Mouse (Mus musculus) CH12F3 (cell line): ENCODE data around the gene Uchl4.
"Not testable (repeated sequence)": the region's sequence is repeated elsewhere in the genome, so short reads cannot be mapped to it uniquely, and the experiment has no call there.

Source experiments
- in situ Hi-C: fragments of 300-500 bp; cut with MboI; formaldehyde crosslinking; loops from 2 replicates; pipeline ENCODE4 v1.14.3; 2020; ENCODE audit warnings: low sequenced_read_pairs

Gene Uchl4

DNA sequence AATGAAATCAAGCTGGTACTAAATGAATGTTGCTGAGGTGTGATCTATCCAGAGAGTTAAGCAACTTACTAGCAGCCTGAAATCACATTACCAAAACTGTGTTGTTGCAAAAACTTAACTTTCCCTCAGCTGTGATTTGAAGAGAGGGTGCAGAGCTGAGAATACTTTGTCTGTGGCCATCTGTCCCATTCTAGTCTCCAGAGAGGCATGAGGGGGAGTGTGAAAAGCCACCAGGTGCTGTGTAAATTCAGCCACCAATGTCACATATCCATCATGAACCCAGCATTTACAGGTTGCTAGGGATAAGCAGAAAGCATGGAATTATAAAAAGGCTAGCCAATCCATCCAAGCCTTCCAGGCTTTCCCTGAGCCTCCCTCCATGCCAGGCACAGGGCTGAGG is 6.0 kb upstream of the Uchl4 start:
- in situ Hi-C loops = no loop called here

DNA sequence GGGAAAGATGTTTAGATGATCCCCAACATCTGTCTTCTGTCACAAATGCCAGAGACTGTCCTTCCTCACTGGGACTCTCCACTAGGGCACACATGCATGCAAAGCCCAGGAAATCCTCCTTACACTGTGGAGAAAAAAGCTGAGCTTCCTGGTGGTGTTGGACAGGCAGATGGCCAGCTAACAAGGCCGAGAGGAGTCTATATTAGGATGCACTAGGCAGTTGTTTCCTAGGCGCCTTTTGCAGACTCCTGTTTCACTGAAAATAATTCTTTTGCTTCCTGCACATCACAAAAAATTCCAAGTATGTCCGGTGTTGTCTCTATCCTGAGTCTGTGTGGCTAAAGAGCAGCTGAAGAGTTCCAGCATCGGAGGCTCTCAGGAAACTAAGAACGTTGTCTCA is 3.8 kb upstream of the Uchl4 start:
- in situ Hi-C loops = no loop called here

DNA sequence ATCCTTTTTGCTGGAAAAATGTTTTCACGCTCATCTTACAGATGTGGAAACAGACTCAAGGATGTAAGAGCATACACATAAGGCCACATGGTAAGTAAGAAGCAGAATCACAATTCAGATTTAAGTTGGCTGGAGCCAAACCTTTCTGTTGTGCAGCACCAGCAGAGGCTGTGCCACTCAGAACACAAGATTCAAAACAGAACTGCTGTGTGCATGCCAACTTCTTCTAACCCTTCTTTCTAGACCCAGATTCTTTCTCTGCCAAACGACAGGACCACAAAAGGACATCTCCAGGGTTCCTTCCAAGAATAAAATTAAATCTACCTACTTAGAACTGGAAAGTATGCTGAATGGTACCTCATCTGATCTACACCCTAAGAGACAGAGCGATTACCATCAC is 3.3 kb upstream of the Uchl4 start:
- in situ Hi-C loops = no loop called here

GRCm38 (mm10) chr9:64232257-64232957 is 2.6 kb upstream of the Uchl4 start:
- in situ Hi-C loops = no loop called here

DNA sequence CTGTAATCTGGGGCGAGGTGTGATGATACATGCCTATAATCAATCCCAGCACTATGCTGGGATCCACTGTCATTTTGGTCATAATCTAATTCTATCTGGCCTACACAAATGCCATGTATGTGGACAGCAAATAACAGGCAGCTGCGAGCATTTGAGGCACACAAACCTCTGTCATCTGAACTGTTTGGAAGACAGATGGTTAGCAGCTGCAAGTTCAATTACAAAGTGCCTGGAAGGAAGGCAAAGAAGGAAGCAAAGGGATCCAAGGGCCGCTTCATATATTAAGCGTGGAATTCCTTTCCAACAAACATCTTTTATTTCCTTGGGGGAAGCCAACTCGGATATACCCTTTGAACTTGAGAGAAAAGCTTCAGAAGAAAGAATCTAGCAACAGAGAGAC is 1.3 kb upstream of the Uchl4 start:
- in situ Hi-C loops = no loop called here

- in situ Hi-C loops = no loop called here
These were observed 1.1 kb downstream of the Uchl4 start for GRCm38 (mm10) chr9:64236056-64236455.

GRCm38 (mm10) chr9:64240116-64240515 is 5.1 kb downstream of the Uchl4 start:
- in situ Hi-C loops = no loop called here

DNA sequence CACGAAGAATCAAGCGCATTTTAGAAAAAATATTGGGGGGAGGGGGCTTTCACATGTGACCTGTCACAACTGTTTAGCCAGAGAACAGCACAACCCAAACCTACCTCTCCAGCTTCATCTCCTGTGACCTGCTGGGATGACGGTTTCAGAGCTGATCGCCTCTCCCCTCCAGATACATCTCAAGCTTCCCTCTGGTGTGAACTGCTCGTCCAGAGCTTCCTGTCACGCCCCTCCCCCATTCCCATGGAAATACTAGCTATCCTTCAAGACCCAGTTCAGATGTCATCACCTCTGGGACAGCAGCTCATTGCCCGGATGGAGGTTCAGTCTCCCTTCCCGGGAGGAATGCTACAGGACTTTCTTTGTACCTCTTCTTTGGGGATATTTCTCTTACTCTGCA is 5.7 kb downstream of the Uchl4 start:
- in situ Hi-C loops = no loop called here

DNA sequence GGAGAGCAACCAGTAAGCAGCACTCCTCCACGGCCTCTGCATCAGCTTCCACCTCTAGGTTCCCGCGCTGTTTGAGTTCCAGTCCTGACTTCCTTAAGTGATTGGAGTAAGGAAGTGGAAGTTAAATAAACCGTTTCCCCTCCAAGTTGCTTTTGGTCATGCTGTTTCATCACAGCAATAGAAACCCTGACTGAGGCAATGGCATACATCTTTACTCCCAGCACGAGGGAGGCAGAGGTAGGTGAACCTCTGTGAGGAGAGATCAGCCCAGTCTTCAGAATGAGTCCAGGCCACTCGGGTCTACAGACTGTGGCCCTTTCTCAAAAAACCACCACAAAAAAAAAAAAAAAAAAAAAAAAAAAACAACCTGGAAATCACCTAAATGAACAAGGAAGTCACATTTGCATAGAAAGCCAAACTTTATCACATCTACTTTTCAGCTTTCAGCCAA is 7.4 kb downstream of the Uchl4 start:
- in situ Hi-C loops = no loop called here

- in situ Hi-C loops = no loop called here
These were observed 14.4 kb downstream of the Uchl4 start for GRCm38 (mm10) chr9:64249371-64249770.

DNA sequence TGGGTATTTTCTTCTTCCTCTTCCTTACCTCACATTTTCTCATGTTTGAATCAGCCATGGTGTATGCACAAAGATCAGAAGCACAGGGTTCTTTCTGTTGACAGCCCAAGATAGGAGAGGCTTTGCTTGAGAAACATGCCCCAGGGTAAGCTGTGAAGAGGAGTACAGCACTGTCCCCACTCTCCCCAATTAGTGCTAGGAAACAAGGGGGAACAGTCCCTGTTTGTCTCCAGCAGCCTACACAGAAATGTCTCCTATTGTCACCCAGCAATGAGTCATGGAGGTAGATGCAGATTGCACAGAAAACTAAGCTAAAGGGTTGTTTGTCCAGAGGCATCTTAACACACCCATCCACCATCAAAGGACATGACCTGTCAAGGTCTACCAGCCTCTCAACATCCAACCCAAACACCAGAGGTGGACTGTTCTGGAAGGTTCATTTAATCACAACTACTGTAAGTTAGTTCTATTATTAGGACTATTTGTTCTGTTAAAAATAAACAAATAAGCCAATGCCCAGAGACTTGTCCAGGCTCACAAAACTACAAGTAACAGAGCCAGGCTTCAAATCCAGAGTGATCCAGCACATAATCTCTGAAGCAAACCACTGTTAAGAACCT is 15.2 kb downstream of the Uchl4 start:
- in situ Hi-C loops = no loop called here

- in situ Hi-C loops = no loop called here
These were observed 17.6 kb downstream of the Uchl4 start for GRCm38 (mm10) chr9:64252591-64253020.

DNA sequence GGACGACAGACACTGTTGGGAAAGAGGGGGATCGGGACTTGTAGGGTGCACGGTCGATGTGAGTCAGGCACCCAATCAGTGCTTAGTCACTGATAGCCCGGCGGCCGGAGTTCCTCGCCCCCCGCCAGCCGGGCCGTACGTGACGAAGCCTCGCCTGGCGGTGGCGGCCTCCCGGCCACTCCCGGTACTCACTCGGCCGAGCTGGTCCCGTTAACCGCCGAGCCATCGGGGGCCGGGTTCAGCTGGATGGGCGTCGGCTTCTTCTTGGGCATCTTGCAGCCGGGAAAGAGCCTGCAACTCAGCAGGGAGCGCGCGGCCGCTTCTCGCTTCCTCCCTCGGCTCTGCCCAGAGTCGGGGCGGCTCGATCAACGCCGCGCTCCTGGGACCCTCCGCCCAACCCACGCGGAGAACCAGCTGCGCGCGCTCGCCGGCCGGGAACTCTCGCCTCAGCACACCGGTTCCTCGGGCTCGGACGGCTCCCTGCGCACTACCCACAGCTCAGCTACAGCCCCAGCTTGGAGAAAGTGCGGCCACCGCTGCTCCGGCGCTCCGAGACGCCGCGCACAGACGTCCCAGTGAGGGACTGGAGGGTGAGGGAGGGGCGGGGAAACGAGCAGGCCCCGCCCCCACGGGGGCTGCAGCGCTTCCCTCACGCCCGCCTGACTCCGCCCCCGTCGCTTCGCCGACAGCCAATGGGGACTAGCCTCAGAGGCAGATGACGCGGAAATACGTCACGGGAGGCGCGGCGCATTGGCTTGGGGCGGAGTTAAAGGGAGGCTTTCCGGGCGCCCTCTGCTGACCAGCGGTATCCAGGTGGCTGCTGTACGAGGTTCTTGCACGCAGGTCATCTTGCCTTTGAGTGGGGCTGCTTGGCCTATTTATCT is 18.3 kb downstream of the Uchl4 start, which contains the start of gene Map2k1:
Gene Map2k1 (minus strand): TSS at position 611 of the 884 bp plus-strand sequence.
- in situ Hi-C loops = no loop called here

DNA sequence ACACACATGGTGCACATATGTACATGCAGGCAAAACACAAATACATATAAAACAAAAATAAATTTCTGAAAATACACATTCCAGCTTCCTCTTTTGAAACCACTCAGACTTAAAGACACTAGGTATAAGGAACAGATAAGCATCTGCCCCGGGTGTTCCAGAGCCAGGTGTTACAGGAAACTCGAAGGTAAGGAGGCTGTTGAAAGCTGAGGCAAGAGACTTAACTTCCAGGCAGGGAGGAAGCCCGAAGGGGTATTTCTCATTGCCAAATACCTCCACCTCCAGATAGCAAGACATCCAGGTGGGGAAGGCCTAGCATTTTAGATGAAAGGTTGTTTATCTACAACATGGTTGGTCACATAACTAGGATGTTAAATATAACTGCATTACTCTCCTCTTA is 20.4 kb downstream of the Uchl4 start:
- in situ Hi-C loops = no loop called here

- in situ Hi-C loops = no loop called here
These were observed 21.2 kb downstream of the Uchl4 start for GRCm38 (mm10) chr9:64256204-64256603.

GRCm38 (mm10) chr9:64259906-64260305 is 24.9 kb downstream of the Uchl4 start:
- in situ Hi-C loops = no loop called here

- in situ Hi-C loops = no loop called here
These were observed 26.0 kb downstream of the Uchl4 start for GRCm38 (mm10) chr9:64261023-64261422.

GRCm38 (mm10) chr9:64264813-64265212 is 29.8 kb downstream of the Uchl4 start:
- in situ Hi-C loops = no loop called here

DNA sequence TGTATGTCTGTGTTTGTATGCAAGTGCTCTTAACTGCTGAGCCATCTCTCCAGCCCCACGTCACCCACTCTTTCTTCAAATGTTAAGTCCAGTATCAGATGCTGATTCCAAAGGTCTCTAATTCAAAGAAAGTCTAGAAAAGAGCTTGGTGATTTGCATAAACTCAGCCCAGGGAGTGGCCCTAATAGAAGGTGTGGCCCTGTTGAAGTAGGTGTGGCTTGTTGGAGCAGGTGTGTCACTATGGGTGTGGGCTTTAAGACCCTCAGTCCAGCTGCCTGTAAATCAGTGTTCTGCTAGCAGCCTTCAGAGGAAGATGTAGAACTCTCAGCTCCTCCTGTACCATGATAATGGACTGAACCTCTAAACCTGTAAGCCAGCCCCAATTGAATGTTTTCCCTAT is 32.2 kb downstream of the Uchl4 start:
- in situ Hi-C loops = no loop called here

- in situ Hi-C loops = no loop called here
These were observed 33.2 kb downstream of the Uchl4 start for GRCm38 (mm10) chr9:64268196-64268595.

DNA sequence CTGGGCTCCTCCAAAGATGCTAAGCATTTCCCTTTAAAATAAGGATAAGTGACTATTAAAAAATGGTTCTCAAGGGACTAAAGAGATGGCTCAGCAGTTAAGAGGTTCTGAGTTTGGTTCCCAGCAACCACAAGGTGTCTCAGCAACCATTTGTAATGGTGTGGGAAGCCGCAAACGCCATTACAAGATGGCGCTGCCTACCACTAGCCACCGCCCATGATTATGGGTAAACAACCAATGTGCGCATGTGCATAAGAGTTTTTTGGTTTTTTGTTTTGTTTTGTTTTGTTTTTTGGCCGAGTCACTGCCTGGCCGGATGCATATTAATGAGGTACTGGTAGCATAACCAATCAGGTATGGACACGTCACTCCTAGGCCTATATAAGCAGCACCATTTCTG is 33.8 kb downstream of the Uchl4 start:
- in situ Hi-C loops = not testable (repeated sequence)

- in situ Hi-C loops = no loop called here
These were observed 36.2 kb downstream of the Uchl4 start for GRCm38 (mm10) chr9:64271249-64271648.
